ENCODE assay signal across 12 mouse cellular contexts in the genomic region with DNA sequence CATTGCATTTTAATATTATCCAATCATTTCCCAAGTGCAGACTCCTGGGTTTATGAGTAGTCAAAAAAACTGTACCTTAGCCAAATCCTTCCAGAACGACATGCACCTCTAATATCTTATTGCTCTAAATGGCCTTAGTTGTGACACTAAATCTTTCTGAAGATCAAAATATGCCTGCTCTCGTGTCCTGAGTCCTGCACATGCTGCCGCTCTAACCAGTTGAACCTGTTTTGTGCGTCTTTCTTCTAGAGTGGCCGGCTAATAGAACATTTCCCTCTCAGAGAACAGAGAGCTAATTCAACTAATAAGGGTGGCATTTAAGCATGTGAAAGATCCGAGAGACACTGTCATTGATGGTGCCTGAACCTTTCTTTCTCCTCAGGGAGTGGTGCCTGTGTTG.
"Had no signal": no experiment of that assay in that cellular context is flagged by ENCODE, and none has a peak within 500 bp of the region (broad histone marks: within the 10 kb centered on the region; RNA-seq: fewer than 3 reads in every experiment).

No protein-coding gene starts in this region.

- H3K4me1 ChIP-seq: liver, embryonic 13.5 days; lung, embryonic 15.5 days had no signal

- H3K9ac ChIP-seq: liver, embryonic 13.5 days; lung, embryonic 15.5 days had no signal

- H3K36me3 ChIP-seq: liver, embryonic 13.5 days; lung, embryonic 15.5 days had no signal

- H3K27me3 ChIP-seq: liver, embryonic 13.5 days; lung, embryonic 15.5 days had no signal

- H3K27ac ChIP-seq: kidney, postnatal 0 days; layer of hippocampus, adult 2 months; liver, embryonic 13.5 days; lung, embryonic 15.5 days had no signal

- DNase-seq: kidney, adult 2 months; kidney, postnatal 25 days; layer of hippocampus, adult 9-11 months; liver, embryonic 13.5 days; lung, postnatal 4 days; thymus, adult 18-20 months; thymus, postnatal 36 days had no signal

- ATAC-seq: intestine, postnatal 0 days had no signal

- H3K9me3 ChIP-seq: liver, embryonic 13.5 days; lung, embryonic 15.5 days had no signal

- H3K4me3 ChIP-seq: layer of hippocampus, adult 2 months; liver, embryonic 13.5 days; lung, embryonic 15.5 days had no signal

- H3K4me2 ChIP-seq: liver, embryonic 13.5 days; lung, embryonic 15.5 days; midbrain, embryonic 11.5 days had no signal
